Mouse (Mus musculus) T-helper 2 cell (primary cell): Measurements from ENCODE around the gene Pbx1.
"Not testable (repeated sequence)": the region's sequence is repeated elsewhere in the genome, so short reads cannot be mapped to it uniquely, and the experiment has no call there.

Experiments used
- in situ Hi-C: fragments of 300-600 bp; cut with MboI, MseI; formaldehyde crosslinking; loops from one replicate; pipeline ENCODE4 v1.15.1; 2025; ENCODE audit warnings: high pct_unique_total_duplicates

Gene Pbx1

GRCm38 (mm10) chr1:168432232-168432280 lies at the start of gene Pbx1:
Gene Pbx1, minus strand, starts transcription at chr1:168432270.
- in situ Hi-C loops, result not testable (repeated sequence)

DNA sequence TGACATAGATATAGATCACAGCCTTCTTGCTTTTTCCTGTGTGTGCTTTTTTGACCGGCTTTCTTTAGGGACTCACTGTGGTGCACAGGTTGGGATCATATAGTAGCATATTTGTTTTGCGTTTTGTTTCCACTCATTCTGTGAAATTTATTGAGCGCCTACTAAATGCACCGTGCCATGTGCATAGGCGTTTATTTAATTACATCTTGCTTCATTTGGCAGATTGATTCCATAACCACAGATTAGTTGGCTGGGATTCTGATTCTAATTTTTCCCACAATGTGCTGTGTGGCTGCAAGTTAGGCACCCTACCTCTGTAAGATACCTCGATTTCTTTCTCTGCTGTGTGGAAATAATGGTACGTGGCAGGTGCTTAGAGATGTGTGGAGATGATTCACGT lies 47.6 kb upstream of the Pbx1 start:
- in situ Hi-C loops, result no loop called here

DNA sequence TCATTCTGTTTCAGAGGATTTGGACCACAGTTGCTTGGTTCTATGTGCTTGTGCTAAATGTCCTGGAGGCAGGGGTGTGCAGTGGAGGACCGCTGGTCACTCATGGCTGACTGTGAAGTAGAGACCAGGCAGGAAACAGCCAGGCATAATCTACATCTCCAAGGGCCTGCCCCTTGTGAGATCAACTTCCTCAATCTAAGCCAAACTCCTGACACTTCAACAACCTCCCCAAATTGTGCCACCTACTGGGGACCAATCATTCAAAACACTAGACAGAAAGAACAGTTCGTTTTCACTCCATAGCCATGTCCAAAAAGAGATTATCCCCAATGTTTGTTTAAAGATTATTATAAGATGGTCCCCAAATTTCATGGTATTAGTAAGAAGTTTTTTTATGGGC lies 46.8 kb upstream of the Pbx1 start:
- in situ Hi-C loops, result no loop called here

GRCm38 (mm10) chr1:168476917-168477316 lies 44.8 kb upstream of the Pbx1 start:
- in situ Hi-C loops, result no loop called here

DNA sequence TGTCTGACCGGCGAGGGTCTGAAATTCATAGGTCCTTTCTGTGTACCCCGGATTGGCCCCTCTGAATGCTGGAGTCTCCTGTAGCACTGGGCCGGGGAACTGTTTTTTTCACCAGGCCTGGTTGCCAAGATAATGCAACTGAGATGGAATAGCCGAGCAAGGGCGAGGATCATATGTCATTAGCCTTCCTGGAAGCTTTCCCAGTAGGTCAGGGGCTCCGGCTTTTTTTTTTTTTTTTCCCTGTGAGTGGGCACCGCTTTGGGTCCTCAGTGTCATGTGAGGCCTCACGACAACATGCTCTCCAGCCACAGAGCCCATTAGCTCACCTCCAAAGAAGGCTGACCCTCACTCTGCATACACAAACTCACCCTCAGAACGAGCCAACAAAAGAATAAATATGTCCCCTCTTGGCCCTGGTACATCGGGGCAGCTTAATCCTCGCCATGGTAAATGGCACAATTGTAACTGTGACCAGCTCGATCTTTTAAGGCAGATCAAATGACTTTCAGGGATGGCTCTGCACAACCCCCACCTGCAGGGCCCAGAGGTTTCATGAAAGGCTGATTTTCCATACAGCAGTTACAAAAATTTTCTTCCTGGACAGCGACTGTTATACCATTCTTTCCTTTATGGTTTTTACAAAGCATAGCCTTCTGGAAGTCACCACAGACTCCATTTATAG lies 44.3 kb upstream of the Pbx1 start:
- in situ Hi-C loops, result no loop called here

DNA sequence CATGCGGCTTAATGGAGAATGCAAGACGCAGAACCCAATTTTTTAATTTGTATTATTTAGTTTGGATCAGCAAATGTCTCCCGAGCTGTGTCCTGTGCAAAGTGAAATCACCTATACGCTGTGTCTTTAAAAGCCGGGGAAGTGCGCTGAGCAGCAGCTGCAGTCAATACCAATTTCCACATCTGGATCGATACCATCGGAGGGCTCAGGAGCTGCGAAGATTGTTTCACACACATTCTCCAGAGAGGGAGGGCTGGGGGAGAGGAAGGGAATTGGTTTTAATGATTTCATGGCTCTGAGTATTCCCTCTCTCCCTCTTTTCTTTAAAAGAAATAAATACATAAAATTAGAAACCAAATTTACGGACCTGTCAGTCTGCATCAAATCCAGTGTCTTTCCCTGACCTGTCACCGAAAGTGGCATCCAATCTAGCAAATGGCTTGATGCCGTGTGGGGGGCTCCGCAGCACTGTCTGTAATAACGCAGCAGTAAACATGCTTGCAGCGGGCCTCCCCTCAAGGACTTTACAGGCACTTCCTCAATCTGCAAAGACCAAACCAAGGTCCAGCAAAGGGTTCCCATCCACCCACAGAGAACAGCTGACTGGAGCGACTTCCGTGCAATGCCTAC lies 43.6 kb upstream of the Pbx1 start:
- in situ Hi-C loops, result no loop called here

- in situ Hi-C loops, result no loop called here
These were observed 41.4 kb upstream of the Pbx1 start for GRCm38 (mm10) chr1:168473255-168474069.

DNA sequence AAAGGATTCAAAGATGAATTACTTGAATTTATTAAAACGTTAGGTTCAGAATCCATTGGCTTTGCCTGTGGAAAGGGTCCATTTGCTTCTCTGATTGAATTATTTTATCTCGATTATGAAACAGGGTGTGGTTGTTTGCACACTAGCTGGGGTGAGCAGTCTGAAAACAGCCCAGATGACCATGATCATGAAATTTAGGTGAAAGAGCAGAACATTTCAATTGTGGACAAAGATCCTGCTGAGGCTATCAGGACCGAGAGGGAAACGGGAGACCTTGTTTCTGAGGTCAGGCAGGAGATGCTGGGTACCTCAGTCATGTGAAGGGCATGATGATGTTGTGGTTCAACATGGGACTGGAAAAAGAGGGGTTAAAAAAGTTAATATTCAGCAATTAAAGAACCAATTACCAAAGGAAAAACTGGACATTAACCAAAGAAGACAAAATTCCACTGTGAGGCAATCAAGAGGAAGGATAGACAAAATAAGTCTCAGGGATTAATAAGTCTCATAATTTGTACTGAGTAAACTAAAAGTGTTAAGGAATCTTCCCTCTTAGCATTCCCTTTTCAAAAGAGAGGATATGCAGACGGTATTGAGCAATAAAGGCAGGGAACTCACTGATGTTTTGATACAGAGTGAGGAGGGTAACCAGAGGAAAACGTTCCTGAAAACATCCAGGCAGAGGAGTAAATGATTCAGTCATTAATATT lies 40.6 kb upstream of the Pbx1 start:
- in situ Hi-C loops, result no loop called here

GRCm38 (mm10) chr1:168459426-168459825 lies 27.4 kb upstream of the Pbx1 start:
- in situ Hi-C loops, result no loop called here

- in situ Hi-C loops, result no loop called here
These were observed 25.2 kb upstream of the Pbx1 start for GRCm38 (mm10) chr1:168457191-168457747.

DNA sequence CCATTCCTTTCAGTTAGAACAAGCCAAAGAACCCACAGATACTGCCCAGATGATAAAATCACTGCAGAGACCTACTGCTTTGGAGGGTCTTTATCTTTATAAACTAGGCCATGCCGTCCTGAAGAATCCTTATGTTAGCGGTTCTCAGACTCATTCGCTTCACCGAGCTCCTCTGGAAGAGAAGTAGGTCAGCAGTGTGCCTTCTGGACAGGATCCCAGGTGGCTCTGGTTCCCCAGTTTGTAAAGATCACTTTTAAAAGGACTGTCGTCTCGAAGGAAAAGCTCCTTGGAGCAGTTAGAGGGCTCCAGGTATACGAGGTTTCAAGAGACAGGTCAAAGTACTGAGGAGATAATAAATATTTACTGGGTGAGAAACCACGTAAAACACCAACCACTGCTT lies 23.1 kb upstream of the Pbx1 start:
- in situ Hi-C loops, result no loop called here

GRCm38 (mm10) chr1:168433671-168434070 lies 1.6 kb upstream of the Pbx1 start:
- in situ Hi-C loops, result no loop called here

DNA sequence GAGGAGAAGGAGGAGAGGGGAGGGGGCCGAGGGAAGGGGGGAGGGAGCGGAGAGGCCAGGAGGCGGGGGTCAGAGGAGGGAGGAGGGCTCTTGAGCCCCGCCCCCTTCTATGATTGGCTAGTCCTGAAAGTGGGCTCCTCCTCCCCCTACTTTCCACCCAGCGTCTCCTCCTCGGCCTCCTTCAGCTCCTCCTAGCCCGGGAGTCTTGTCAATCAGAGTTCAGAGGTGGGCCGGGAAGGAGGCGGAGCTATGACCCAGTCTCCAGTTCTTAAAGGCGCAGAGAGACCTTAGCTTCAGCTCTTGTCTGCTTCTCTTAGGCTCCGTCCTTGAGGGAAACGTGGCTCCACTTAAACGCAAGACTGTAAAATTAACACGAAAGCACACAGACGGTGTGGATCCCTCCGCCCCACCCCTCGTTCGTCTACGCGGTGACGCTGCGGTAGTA lies 233 bp upstream of the Pbx1 start:
- in situ Hi-C loops, result no loop called here

- in situ Hi-C loops, result no loop called here
These were observed 299 bp downstream of the Pbx1 start for GRCm38 (mm10) chr1:168431711-168432231.

DNA sequence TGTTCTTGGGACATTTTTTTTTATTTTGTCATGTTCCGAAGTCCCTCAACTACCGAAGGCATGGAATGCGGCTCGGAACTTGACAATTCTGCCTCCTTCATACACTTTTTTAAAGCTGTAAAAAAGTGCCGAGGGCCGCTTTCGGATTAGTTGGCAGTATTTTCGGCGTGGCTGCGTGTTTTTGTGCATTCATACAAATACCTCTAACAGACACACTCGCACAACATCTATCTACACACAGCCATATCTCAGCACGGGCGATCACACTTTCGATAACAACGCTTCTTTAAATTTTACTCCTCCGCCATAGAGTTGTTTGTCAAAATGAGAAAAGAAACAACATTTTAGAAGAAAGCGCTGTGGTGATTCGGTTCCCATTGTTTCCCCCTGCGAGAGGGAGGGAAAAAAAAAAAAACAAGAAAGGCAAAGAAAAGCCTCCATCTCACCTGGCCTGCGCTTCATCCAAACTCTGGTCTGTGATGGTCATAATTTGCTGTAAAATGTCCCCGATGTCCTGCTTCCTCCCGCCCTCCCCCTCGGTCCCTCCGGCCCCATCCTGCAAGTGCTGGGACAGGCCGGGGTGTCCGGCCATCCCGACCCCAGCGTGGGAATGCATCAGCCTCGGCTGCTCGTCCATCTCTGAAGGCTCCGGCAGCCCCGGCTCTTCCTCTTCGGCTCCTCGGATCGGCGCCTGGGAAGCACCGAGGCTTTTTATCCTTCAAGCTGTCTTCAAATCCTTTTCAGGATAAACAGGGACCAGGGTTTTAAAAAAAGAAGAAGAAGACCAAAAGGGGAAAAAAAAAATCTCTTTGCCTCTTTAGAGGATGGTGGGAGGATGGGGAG lies 981 bp downstream of the Pbx1 start:
- in situ Hi-C loops, result no loop called here

DNA sequence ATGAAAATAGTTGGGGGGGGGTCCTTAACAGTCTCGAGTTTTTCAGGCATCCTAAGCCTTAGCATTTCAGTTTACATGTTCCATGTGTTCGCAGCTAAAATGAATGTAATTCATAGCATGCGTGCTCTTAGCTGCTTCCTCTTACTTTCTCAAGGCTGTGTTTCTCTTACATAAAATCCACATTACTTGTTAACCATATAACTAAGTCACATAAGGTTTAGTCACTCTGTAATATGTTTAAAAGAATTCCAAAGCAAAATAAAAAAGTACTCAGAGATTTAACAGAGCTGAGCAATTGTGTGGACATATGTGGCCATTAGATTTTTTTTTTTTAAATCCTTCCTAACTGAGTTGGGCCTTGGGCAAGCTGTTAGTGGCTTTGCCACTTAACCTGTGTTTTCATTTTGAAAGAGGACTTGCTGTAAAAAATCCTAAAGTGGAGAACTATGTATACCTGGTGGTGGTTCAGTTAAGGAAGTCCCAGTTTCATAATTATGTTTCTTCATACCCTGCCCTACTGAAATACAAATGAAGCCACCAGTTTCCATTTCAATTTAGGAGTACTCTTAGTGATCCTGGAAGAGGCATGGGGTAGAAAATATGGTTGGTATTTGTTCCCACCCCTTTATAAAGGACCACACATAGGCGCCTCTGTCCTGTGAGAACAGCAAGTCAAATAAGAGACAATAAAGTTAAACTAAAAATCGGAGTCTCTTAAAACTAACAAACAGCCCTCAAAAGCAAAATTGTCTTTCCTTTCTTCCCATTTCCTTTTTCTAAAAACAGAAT lies 2.0 kb downstream of the Pbx1 start:
- in situ Hi-C loops, result no loop called here

DNA sequence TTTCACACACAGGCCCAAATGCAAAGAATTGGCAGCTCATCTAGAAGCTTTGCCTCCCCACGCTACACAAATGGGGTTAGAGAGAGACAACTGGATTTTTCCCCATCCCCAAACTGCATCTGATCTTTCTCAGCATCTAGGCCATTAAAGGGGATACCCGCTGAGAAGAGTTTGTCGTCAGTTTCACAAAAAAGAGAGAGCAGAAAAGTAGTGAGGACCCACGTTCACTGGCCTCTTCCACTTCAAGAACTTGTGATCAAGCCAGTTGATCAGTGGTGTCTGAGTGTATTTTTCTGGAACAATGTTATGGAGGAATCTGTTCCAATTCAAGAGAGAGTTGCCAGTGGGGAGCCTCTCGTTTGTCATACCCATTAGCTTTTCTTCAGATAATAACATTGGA lies 2.7 kb downstream of the Pbx1 start:
- in situ Hi-C loops, result no loop called here

- in situ Hi-C loops, result no loop called here
These were observed 3.8 kb downstream of the Pbx1 start for GRCm38 (mm10) chr1:168428255-168428654.

GRCm38 (mm10) chr1:168427596-168427995 lies 4.5 kb downstream of the Pbx1 start:
- in situ Hi-C loops, result no loop called here

- in situ Hi-C loops, result no loop called here
These were observed 5.2 kb downstream of the Pbx1 start for GRCm38 (mm10) chr1:168426900-168427299.
